Mouse (Mus musculus) bone marrow, adult 2 months (tissue): ENCODE data around the gene Chpt1. TPM values are rescaled to one million over a fixed set of nuclear protein-coding genes. Genes with fewer than 3 reads are reported as not detected.

Experiments
- H3K27ac ChIP-seq: fragments of 200-500 bp; 2 replicates; pipeline ENCODE4 v1.5.1; 2012; ENCODE audit warnings: low read depth, mild to moderate bottlenecking, control low read depth, inconsistent platforms, low read length; ENCODE audit not compliant: control insufficient read depth, poor library complexity, insufficient read depth
- H3K4me1 ChIP-seq: fragments of 200-500 bp; 2 replicates; pipeline ENCODE4 v1.6.1; 2011; ENCODE audit warnings: low read length; ENCODE audit not compliant: control insufficient read depth, insufficient read depth
- H3K4me3 ChIP-seq: fragments of 200-500 bp; replicated peaks from 2 replicates; pipeline ENCODE3; 2011; ENCODE audit warnings: mild to moderate bottlenecking, low read depth, low read length, control low read depth; ENCODE audit not compliant: control insufficient read depth
- CTCF ChIP-seq: fragments of 200-500 bp; IDR thresholded peaks from 2 replicates; pipeline ENCODE4 v1.5.1; 2011; ENCODE audit warnings: low read length, control low read depth; ENCODE audit not compliant: control insufficient read depth, insufficient read depth
- POLR2A ChIP-seq: fragments of 200-500 bp; IDR thresholded peaks from 2 replicates; pipeline ENCODE4 v1.6.1; 2011; ENCODE audit warnings: low read depth, mild to moderate bottlenecking, control low read depth, low read length, borderline replicate concordance; ENCODE audit not compliant: control insufficient read depth
- WGBS: fragments of 180-500 bp; shearing (Covaris S2); methylation state at CpG from one replicate; pipeline ENCODE4 v1.1.7; 2018; 5-methylcytosine and 5-hydroxymethylcytosine counted together
- polyA plus RNA-seq: library from polyadenylated mRNA; stranded (reverse); fragments of >200 nt; gene quantifications from 2 replicates; pipeline ENCODE4 v1.2.4, GENCODE M21; 2011; ENCODE audit warnings: low replicate concordance; ENCODE audit not compliant: missing spikeins, insufficient read depth, insufficient read length

Gene Chpt1
- polyA plus RNA-seq, 1 experiment = 21.9 TPM

- Histone ChIP-seq H3K27ac (no peak overlapping the region), H3K4me1 (no peaks in the 10 kb centered on the region), H3K4me3 (no peak overlapping the region)
- no peak for TF ChIP-seq POLR2A
- TF ChIP-seq CTCF = no peak
- WGBS = 87% methylated on average over 18 of the region's 18 CpGs
Measured at GRCm38 (mm10) chr10:88460122-88460820, 43.6 kb downstream of the Chpt1 start.

- no peaks in the 10 kb centered on the region for H3K4me1 ChIP-seq
- no peak within 1 kb of the TSS for H3K4me3 ChIP-seq
- H3K27ac ChIP-seq = no peak within 1 kb of the TSS
- TF ChIP-seq CTCF (no peak), POLR2A (no peak)
- WGBS = 89% methylated on average over 33 of the region's 33 CpGs
Measured at GRCm38 (mm10) chr10:88459502-88459992, 44.3 kb downstream of the Chpt1 start, which contains the start of gene Sycp3. TSS of gene Sycp3 (plus strand) at chr10:88459569.

- no peaks in the 10 kb centered on the region for H3K4me1 ChIP-seq
- WGBS = 52% methylated on average over 6 of the region's 6 CpGs
- H3K27ac ChIP-seq = no peak overlapping the region
- no peak overlapping the region for H3K4me3 ChIP-seq
- TF ChIP-seq POLR2A (no peak), CTCF (no peak)
Measured at GRCm38 (mm10) chr10:88457816-88458215, 46.1 kb downstream of the Chpt1 start.

GRCm38 (mm10) chr10:88451990-88452389 is 51.9 kb downstream of the Chpt1 start:
- H3K4me3 ChIP-seq = no peak overlapping the region
- TF ChIP-seq CTCF = no peak
- H3K27ac ChIP-seq = no peak overlapping the region
- 80% methylated on average over 6 of the region's 6 CpGs for WGBS
- no peaks in the 10 kb centered on the region for H3K4me1 ChIP-seq

GRCm38 (mm10) chr10:88451221-88451620 is 52.7 kb downstream of the Chpt1 start:
- TF ChIP-seq CTCF = no peak
- no peak for TF ChIP-seq POLR2A
- no peaks in the 10 kb centered on the region for H3K4me1 ChIP-seq
- H3K27ac ChIP-seq = no peak overlapping the region
- no peak overlapping the region for H3K4me3 ChIP-seq
- WGBS = 63% methylated on average over 2 of the region's 2 CpGs

- H3K27ac ChIP-seq = no peak overlapping the region
- WGBS = 35% methylated on average over 6 of the region's 6 CpGs
Measured at GRCm38 (mm10) chr10:88441224-88441623, 62.6 kb downstream of the Chpt1 start.

GRCm38 (mm10) chr10:88427998-88428397 is 75.9 kb downstream of the Chpt1 start:
- WGBS = 88% methylated on average over 6 of the region's 6 CpGs
- no peaks in the 10 kb centered on the region for H3K4me1 ChIP-seq
- TF ChIP-seq CTCF = no peak
- no peak for TF ChIP-seq POLR2A
- no peak overlapping the region for H3K4me3 ChIP-seq
- no peak overlapping the region for H3K27ac ChIP-seq

More at GRCm38 (mm10) chr10:88441224-88441623, 62.6 kb downstream of the Chpt1 start:
- Histone ChIP-seq H3K4me1 (no peaks in the 10 kb centered on the region), H3K4me3 (no peak overlapping the region)
- TF ChIP-seq POLR2A (no peak), CTCF (no peak)

GRCm38 (mm10) chr10:88426896-88427295 is 77.0 kb downstream of the Chpt1 start:
- 66% methylated on average over 5 of the region's 5 CpGs for WGBS
- no peak overlapping the region for H3K27ac ChIP-seq
- no peak overlapping the region for H3K4me3 ChIP-seq
- TF ChIP-seq CTCF (no peak), POLR2A (no peak)
- H3K4me1 ChIP-seq = peaks cover 4% of the 10 kb centered on the region
